Mouse (Mus musculus) cerebellum, adult 18-20 months (tissue): Measurements from ENCODE around the gene Minpp1.

Source experiments
- DNase-seq, 2 experiments: peaks; one replicate each; pipeline ENCODE4 v3.0.0; 2021

Minpp1 gene

DNA sequence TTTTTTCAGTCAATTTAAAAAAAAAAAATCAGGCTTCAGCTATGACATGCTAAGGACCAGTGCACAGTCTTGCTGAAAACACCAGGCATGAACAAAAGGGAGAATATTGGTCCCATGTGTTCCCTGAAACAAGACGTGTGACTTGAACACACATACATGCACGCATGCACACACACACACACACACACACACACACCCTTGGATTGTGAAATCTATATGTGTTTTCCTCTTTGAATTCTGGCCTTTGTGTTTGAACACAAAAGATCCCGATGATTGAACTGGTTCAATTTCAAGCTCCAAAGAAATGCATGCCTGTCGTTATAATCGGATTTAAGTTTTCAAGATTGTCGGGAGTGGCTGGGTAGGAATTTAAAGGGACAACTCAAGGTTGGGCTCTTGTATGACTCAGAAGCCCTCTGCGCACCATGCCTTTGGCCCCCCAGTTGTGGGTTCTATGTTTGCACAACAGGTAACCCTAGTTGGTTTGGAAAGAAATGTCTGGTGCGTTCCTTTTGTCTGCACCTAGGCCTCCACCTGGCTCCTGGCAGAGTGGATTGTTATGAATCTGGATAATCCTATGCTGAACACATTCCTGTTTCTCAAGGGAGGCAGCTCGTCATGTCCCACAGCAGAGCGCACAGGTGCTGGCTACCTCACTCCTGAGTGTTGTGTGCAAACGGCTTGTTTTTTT lies 43.8 kb downstream of the Minpp1 start:
- DNase-seq = no peak

DNA sequence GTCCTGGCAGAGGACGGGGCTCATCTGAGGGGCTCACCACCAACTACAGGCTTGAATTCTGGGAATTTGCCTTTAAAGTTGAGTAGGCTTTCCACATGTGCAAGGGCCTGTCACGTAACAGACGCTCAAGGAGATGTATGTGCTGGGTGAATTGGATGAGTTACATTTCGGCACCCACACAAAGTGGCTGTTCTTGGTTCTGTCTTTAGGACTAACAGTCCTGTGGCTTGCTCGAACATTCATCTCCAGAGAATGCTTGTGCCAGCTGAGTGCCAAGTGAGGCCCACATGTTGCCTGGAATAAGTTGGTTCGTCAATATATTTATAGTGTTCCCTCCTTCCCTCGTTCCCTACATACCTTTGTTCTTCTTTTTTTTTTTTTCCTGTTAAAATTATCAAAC lies 44.7 kb downstream of the Minpp1 start:
- DNase-seq = no peak

DNA sequence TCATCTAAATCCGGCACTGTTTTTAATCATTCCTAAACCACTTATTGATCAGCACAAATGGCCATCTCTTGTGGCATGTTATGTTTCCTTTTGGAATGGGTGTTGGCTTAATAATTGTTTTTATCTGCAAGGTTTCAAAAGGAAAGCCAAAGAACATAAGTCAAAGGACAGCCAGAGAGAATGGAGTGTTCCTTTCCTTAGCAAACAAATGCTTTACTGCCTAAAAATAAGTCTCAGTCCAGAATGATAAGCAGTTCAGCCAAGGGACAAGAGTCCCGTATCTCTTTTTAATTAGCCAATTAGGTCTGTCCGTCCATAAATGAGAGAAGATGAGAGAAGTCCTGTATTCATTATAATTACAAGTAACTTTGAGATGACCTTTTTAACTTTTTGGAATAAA lies 46.8 kb downstream of the Minpp1 start:
- no peak for DNase-seq

DNA sequence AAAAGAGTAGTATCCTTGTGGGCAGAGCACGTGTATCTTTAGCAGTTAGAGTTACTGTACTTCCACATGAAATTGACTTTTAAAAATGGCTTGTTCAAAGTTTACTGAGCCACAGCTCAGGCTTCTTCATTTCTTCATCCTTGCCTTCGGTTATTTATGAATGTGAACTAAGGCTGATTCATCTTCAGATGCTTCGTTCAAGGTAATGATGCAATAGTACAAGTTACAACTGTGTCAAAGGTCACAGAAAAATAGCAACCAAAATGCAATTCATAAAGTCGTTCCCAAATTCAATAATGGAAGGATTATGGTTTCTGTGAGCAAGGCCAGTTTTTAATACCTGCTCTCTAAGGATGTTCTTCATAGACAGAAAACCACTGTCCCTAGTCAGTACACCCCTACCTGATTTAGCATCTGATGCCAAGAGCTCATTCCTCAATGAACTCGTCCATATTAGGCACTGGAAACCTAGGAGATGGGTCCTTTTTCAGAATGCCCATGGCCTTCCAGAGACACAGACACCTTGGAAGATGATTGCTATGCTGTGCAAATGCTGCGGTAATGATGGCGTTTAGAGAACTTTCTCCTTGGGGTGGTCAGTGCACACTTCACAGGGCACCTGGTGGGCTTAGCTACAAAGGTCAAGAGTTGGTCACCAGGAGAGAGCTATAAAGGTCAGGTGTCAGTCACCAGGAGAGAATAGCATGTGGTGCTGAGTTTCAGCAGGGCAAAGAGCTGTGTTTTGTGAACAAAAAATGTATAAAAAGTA lies 47.4 kb downstream of the Minpp1 start:
- no peak for DNase-seq

DNA sequence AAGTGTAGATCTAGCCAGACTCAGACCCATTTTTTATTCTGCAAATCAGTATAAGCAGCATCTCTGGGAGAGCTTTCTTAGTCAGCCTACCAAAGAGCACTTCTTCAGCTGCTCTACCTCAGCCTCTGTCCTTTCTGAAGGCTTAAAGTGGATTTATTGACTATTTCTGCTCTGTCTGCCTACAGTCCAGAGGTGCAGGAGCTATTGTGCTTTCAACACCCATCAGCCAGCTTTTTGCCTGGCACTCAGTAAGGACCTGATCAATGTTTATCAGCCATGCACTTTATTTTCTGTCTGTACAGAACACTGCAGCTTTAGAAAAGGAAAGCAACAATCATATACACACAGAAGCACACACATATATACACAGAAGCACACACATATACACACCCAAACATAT lies 49.3 kb downstream of the Minpp1 start:
- DNase-seq = no peak

DNA sequence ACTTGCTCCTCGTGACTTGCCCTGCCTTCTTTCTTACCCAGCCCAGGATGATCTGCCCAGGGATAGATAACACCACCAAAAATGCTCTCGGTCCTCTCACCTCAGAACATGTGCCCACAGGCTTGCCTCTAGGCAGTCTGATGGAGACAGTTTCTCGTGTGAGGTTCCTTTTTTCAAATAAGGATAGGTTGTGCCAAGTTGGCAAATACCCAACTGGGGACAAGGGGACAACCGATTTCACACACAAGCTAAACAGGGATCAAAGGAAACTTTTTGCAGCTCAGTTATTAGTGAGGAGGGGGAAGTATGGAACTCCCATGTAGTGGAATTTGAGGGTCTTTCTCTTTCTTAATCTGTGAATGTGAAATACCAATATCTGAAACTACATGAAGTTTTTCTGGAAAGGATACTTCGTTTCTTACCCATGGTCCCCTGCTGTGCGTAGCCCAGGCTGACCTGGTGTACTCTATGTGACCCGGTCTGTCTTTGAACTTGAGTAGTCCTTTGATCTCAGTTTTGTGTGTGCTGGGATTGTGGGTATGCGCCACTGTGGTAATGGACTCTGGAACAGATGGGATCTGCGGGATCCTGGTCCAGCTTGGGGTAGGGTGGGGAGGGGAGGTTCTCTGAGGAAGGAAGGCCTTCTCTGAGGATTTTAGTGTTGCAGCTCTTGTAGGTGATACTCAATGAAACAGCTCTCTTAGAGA lies 57.4 kb downstream of the Minpp1 start:
- DNase-seq = no peak

DNA sequence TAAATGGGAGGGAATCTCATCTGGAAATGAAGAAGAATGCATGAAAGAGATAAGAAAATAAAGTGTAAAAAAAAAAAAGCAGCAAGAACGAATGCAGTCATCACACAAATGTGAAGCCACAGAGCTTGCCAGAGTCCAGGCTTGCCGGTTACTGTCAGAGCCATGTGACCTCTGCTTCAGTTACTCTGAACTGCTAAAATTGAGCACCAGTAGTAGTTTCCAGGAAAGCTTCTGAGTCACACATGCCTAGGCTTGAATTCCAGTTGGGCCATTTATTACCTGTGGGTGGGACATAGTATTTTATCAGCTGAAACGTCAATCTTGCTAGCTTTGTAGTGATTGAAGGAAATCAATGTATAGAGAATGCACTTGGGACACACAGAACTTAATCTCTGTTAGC lies 61.8 kb downstream of the Minpp1 start:
- no peak for DNase-seq

DNA sequence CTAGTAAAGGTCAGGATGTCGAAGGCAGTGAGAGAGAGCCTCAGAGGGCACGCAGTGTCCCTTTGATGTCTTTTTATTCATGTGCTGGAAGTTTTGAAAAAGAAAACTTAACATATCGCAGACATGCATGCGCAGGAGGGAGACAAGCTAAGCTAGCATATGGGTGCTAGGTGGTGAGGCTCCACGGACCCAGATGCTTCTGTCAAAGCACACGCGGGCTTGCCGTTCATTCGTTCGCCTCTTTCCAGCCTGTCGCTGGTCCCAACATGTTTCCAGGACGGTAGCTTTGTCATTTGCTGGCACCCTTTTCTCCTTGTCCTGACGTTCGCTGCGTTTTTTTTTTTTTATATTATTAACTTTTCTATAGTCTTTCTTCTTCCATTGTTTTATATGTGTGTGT lies 62.6 kb downstream of the Minpp1 start:
- DNase-seq = no peak

DNA sequence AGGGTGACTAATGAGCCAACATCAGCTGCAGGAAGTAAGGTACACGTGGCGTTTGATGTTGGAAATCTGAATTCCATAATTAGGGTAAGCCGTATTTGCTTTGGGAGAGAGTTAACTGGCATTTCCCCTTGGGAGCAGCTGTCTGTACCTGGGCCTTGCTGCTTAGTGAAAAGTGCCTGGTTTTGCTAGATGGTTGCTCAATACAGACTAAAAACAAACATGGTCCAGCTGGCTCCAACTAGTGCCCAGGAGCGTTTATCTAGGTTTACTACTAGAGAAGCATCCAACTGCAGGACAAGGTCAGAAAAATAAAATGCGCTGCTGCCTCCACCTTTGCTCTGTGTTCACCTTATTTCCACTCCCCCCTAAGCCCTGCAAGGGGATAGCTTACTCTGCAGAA lies 64.9 kb downstream of the Minpp1 start:
- DNase-seq = no peak

DNA sequence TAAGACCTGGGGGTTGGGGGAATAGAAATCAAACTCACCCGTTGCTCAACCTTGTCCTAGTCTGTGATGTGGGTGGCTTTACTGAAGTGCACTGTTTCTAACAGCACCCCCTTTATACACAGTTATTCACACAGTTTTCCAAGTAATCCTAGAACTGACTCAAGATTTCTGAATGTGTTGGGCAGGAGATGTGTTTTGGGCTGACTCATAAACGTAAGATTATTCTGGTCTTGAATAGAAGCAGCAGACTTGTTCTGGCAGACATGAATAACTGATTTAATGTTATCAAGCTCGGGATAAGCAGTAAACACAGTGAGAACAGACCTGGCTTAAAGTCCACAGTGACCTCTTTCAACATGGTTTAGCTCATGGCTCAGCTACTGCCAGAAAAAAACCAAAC lies 65.9 kb downstream of the Minpp1 start:
- no peak for DNase-seq

DNA sequence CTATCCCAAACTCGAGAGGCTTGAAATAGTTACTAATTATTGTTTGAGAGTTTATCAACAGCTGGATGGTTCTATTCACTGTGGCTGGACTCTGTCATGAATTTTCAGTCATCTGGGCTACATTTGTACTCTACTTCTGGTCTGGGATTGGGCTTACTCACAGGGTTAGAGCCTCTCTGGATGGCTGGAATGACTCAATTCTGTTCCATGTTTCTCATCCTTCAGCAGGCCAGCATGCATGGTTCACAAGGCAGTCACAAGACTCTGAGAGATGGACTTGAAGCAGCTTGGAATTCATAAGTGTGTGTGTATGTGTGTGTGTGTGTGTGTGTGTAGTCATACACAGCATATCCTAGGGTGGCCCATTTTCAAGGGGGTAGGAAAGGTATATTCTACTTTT lies 66.5 kb downstream of the Minpp1 start:
- DNase-seq = no peak

DNA sequence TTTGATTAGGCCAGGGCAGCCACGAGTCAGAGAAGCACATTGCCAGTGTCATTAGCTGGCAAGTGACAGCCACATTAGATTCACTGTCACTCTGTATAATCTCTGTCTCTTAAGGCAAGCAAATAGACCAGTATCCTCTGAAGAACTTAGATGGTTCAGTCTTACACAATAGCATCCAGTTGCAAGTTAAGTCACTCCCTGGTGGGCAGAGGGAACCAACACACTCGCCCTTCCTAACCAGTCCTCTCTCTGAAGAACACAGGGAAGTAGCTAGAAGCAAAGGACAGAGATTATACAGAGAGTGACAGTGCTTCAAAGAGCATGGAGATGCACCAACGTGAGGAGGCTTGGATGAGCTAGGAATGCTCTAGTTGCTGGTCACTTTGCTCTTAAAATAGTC lies 67.7 kb downstream of the Minpp1 start:
- no peak for DNase-seq

DNA sequence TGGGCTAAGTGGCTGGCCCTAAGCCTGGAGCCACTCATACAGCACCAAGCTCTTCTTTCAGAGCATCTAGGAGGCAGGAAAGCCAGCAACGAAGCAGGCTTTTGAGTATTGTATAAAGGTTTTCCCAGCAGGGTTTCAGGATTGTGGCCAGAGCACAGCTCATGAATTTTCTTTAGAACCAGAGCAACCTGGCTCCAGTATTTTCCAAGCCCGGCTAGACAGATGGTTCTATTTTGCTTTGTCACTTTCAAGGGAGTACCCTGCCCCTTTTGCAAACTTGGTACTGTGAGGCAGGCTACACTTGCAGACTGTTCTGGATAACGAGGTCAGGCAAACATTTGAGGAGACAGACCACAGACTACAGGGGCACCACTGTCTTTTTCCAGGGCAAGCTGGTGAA lies 69.7 kb downstream of the Minpp1 start:
- peak in 1 of 2 experiments; percentile 4 for DNase-seq
